ENCODE assay signal across 8 mouse cellular contexts in the genomic region with DNA sequence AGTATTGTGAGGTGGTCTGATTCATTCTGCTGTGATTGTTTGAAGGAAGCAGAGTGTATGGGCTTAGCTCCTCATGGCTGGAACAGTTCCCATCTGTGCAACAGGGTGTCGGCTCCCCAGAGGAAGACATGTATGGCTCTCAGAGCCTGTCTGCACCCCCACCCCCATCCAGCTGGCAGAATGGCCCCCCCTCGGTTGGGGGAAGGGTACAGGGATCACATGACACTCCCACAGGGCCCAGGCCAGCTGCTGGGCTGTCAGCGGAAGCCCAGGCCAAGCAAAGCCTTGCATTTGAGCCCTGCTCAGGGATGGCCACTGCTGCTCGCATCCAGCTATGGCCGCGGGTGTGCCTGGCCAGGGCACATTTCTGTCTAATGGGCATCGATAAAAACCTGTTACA. TPM values are rescaled to one million over a fixed set of nuclear protein-coding genes. Genes with fewer than 3 reads are reported as not detected.
DNase-seq lines count a peak whose midpoint lies in the region; ATAC-seq lines count a peak whose summit lies in the region.

No protein-coding gene starts in this region.

- WGBS in embryonic facial prominence, embryonic 13.5 days: 34% methylated on average over 7 of the region's 7 CpGs
- 32% methylated on average over 7 of the region's 7 CpGs for WGBS in kidney, embryonic 16.5 days
- WGBS in lung, embryonic 16.5 days: 38% methylated on average over 7 of the region's 7 CpGs

- H3K9ac ChIP-seq in embryonic facial prominence, embryonic 13.5 days: peak overlapping the region; percentile 61
- 0 out of 2 replicates have a peak overlapping the region, but pooled peaks have one; percentile 0 for H3K9ac ChIP-seq in kidney, embryonic 16.5 days (replicated peaks; ENCODE audit: low read length)
- H3K9ac ChIP-seq in lung, embryonic 16.5 days (ENCODE audit: low read length): peak overlapping the region; percentile 49

- ATAC-seq in embryonic facial prominence, embryonic 13.5 days (ENCODE audit: insufficient number of reproducible peaks, insufficient read depth, low FRiP score, low TSS enrichment, low read depth): no peak
- peak; percentile 66 for ATAC-seq in kidney, embryonic 16.5 days (ENCODE audit: low FRiP score, low TSS enrichment)
- ATAC-seq in lung, embryonic 16.5 days (ENCODE audit: low read depth): peak; percentile 68
- ATAC-seq in inflammation-experienced regulatory T-cells, adult 6 months: no peak

- peak overlapping the region; percentile 81 for H3K27ac ChIP-seq in embryonic facial prominence, embryonic 13.5 days
- peak overlapping the region; percentile 37; the same call in 1 of the 2 replicates for H3K27ac ChIP-seq in kidney, embryonic 16.5 days (ENCODE audit: low read length)
- peak overlapping the region; percentile 37 for H3K27ac ChIP-seq in lung, embryonic 16.5 days (ENCODE audit: low read length)

- peaks cover 49% of the 10 kb centered on the region for H3K36me3 ChIP-seq in embryonic facial prominence, embryonic 13.5 days
- H3K36me3 ChIP-seq in kidney, embryonic 16.5 days (ENCODE audit: insufficient read depth, low read length): peaks cover 23% of the 10 kb centered on the region
- H3K36me3 ChIP-seq in lung, embryonic 16.5 days (ENCODE audit: control insufficient read depth, insufficient read depth, low read length): peaks cover 9% of the 10 kb centered on the region

- DNase-seq in urinary bladder, postnatal 14 days (ENCODE audit: low spot score): peak; percentile 59
- DNase-seq in urinary bladder, adult 2 months (ENCODE audit: low spot score): no peak
- DNase-seq in heart, adult 9 months (ENCODE audit: low spot score in 2 of 2): peak; percentile 64 to 78
- peak; percentile 76 for DNase-seq in right cerebral cortex, adult 18-20 months

- no peaks in the 10 kb centered on the region for H3K27me3 ChIP-seq in embryonic facial prominence, embryonic 13.5 days
- H3K27me3 ChIP-seq in kidney, embryonic 16.5 days (ENCODE audit: insufficient read depth, low read length): no peaks in the 10 kb centered on the region
- H3K27me3 ChIP-seq in lung, embryonic 16.5 days (ENCODE audit: control insufficient read depth, insufficient read depth, low read depth, low read length): no peaks in the 10 kb centered on the region

- peak overlapping the region; percentile 17 for H3K4me2 ChIP-seq in embryonic facial prominence, embryonic 13.5 days
- no peak overlapping the region for H3K4me2 ChIP-seq in kidney, embryonic 16.5 days (replicated peaks; ENCODE audit: low read depth, low read length)
- peak overlapping the region; percentile 17; the same call in 1 of the 2 replicates for H3K4me2 ChIP-seq in lung, embryonic 16.5 days (ENCODE audit: low read depth, low read length)

- peaks cover 65% of the 10 kb centered on the region for H3K4me1 ChIP-seq in embryonic facial prominence, embryonic 13.5 days
- peaks cover 33% of the 10 kb centered on the region for H3K4me1 ChIP-seq in kidney, embryonic 16.5 days (ENCODE audit: insufficient read depth, low read length)
- peaks cover 49% of the 10 kb centered on the region for H3K4me1 ChIP-seq in lung, embryonic 16.5 days (replicated peaks; ENCODE audit: control insufficient read depth, insufficient read depth, low read length)

- no peaks in the 10 kb centered on the region for H3K9me3 ChIP-seq in embryonic facial prominence, embryonic 13.5 days
- H3K9me3 ChIP-seq in kidney, embryonic 16.5 days (ENCODE audit: low read length): no peaks in the 10 kb centered on the region
- H3K9me3 ChIP-seq in lung, embryonic 16.5 days (ENCODE audit: control insufficient read depth, low read length): no peaks in the 10 kb centered on the region

- H3K4me3 ChIP-seq in embryonic facial prominence, embryonic 13.5 days: no peak overlapping the region
- H3K4me3 ChIP-seq in kidney, embryonic 16.5 days (ENCODE audit: low read length): no peak overlapping the region
- no peak overlapping the region for H3K4me3 ChIP-seq in lung, embryonic 16.5 days (ENCODE audit: low read length)

RNA-seq across cellular contexts. Expression of a gene that starts 24.0 kb away (rescaled TPM):
- polyA plus RNA-seq in urinary bladder, adult 2 months (2012; rRNA removed): 0.07 and 0.44 TPM in 2 replicates
- 0.17 TPM in 1 of 2 replicates, not detected in the other for polyA plus RNA-seq in embryonic facial prominence, embryonic 13.5 days (2015; fragmentation: Nextera tagmentation; extraction: Ambion mirVana)
- not detected in 2 replicates for polyA plus RNA-seq in kidney, embryonic 16.5 days (2015; fragmentation: Nextera tagmentation; extraction: Ambion mirVana)
- 0.10 and 0.23 TPM in 2 replicates for polyA plus RNA-seq in lung, embryonic 16.5 days (2015; fragmentation: Nextera tagmentation; extraction: Ambion mirVana)
- polyA plus RNA-seq in inflammation-experienced regulatory T-cells, adult 6 months (2017; shearing (Covaris generic)): not detected

RNA-seq across cellular contexts. Expression of a gene that starts 26.3 kb away (rescaled TPM):
- 50.7 and 65.6 TPM in 2 replicates for polyA plus RNA-seq in urinary bladder, adult 2 months (2012; rRNA removed)
- polyA plus RNA-seq in embryonic facial prominence, embryonic 13.5 days (2015; fragmentation: Nextera tagmentation; extraction: Ambion mirVana): 56.9 and 61.3 TPM in 2 replicates
- 24.7 and 28.7 TPM in 2 replicates for polyA plus RNA-seq in kidney, embryonic 16.5 days (2015; fragmentation: Nextera tagmentation; extraction: Ambion mirVana)
- polyA plus RNA-seq in lung, embryonic 16.5 days (2015; fragmentation: Nextera tagmentation; extraction: Ambion mirVana): 27.3 and 27.9 TPM in 2 replicates
- 1 to 10 TPM; 5.7 to 7.5 (median 5.9) TPM for polyA plus RNA-seq in inflammation-experienced regulatory T-cells, adult 6 months (2017; shearing (Covaris generic))

RNA-seq across cellular contexts. Expression of a gene that starts 33.3 kb away (rescaled TPM):
- polyA plus RNA-seq in urinary bladder, adult 2 months (2012; rRNA removed): 0.55 and 1.6 TPM in 2 replicates
- polyA plus RNA-seq in embryonic facial prominence, embryonic 13.5 days (2015; fragmentation: Nextera tagmentation; extraction: Ambion mirVana): 1.4 TPM in 1 of 2 replicates, not detected in the other
- polyA plus RNA-seq in kidney, embryonic 16.5 days (2015; fragmentation: Nextera tagmentation; extraction: Ambion mirVana): 8.3 and 9.8 TPM in 2 replicates
- 3.4 and 3.7 TPM in 2 replicates for polyA plus RNA-seq in lung, embryonic 16.5 days (2015; fragmentation: Nextera tagmentation; extraction: Ambion mirVana)
- polyA plus RNA-seq in inflammation-experienced regulatory T-cells, adult 6 months (2017; shearing (Covaris generic)): not detected

RNA-seq across cellular contexts. Expression of a gene that starts 42.5 kb away (rescaled TPM):
- polyA plus RNA-seq in urinary bladder, adult 2 months (2012; rRNA removed): 3.2 and 4.0 TPM in 2 replicates
- polyA plus RNA-seq in embryonic facial prominence, embryonic 13.5 days (2015; fragmentation: Nextera tagmentation; extraction: Ambion mirVana): 0.35 and 0.58 TPM in 2 replicates
- 5.5 and 6.3 TPM in 2 replicates for polyA plus RNA-seq in kidney, embryonic 16.5 days (2015; fragmentation: Nextera tagmentation; extraction: Ambion mirVana)
- polyA plus RNA-seq in lung, embryonic 16.5 days (2015; fragmentation: Nextera tagmentation; extraction: Ambion mirVana): 1.1 and 1.5 TPM in 2 replicates
- polyA plus RNA-seq in inflammation-experienced regulatory T-cells, adult 6 months (2017; shearing (Covaris generic)): not detected

RNA-seq across cellular contexts. Expression of a gene that starts 44.3 kb away (rescaled TPM):
- 21.3 and 21.7 TPM in 2 replicates for polyA plus RNA-seq in urinary bladder, adult 2 months (2012; rRNA removed)
- 50.4 and 51.6 TPM in 2 replicates for polyA plus RNA-seq in embryonic facial prominence, embryonic 13.5 days (2015; fragmentation: Nextera tagmentation; extraction: Ambion mirVana)
- polyA plus RNA-seq in kidney, embryonic 16.5 days (2015; fragmentation: Nextera tagmentation; extraction: Ambion mirVana): 48.5 and 49.7 TPM in 2 replicates
- 45.0 and 45.7 TPM in 2 replicates for polyA plus RNA-seq in lung, embryonic 16.5 days (2015; fragmentation: Nextera tagmentation; extraction: Ambion mirVana)
- 10 to 100 TPM; 11.3 to 17.4 (median 16.2) TPM for polyA plus RNA-seq in inflammation-experienced regulatory T-cells, adult 6 months (2017; shearing (Covaris generic))

Comparison
In these comparisons a context has a peak if more than half of its experiments do, and no peak if none do; other contexts are left out.
1. ATAC-seq: peak in kidney, embryonic 16.5 days (single experiment) and lung, embryonic 16.5 days (single experiment); none in embryonic facial prominence, embryonic 13.5 days (single experiment) and inflammation-experienced regulatory T-cells, adult 6 months (single experiment).
2. H3K9ac ChIP-seq: peak in every context shown above with its lines; median percentile 61 in embryonic facial prominence, embryonic 13.5 days; 49 in lung, embryonic 16.5 days; 0 in kidney, embryonic 16.5 days.
3. Peak in every context shown above with its lines, with median percentiles within 50 percentile points of each other: H3K27ac ChIP-seq.